Mouse (Mus musculus) embryo, embryonic 10 days (tissue): ENCODE results near the gene Sp4.

ENCODE experiments used
- DNase-seq: peaks from one replicate; pipeline ENCODE4 v3.0.0-alpha.2; 2015; ENCODE audit warnings: low spot score

The Sp4 gene

GRCm38 (mm10) chr12:118276385-118276784 is 24.9 kb downstream of the Sp4 start:
- DNase-seq, result no peak

GRCm38 (mm10) chr12:118264905-118265304 is 36.3 kb downstream of the Sp4 start:
- DNase-seq, result no peak

- no peak for DNase-seq
Observed at GRCm38 (mm10) chr12:118263878-118264277, 37.4 kb downstream of the Sp4 start.

- DNase-seq, result no peak
Observed at GRCm38 (mm10) chr12:118255292-118255782, 45.9 kb downstream of the Sp4 start.

- no peak for DNase-seq
Observed at GRCm38 (mm10) chr12:118221182-118221581, 80.1 kb downstream of the Sp4 start.

GRCm38 (mm10) chr12:118220062-118220461 is 81.2 kb downstream of the Sp4 start:
- no peak for DNase-seq

- DNase-seq, result no peak
Observed at GRCm38 (mm10) chr12:118212163-118212562, 89.1 kb downstream of the Sp4 start.

- DNase-seq, result peak; percentile 93
Observed at GRCm38 (mm10) chr12:118198386-118199093, 102.7 kb downstream of the Sp4 start, which contains the start of gene Dnah11. Dnah11 (minus strand) TSS chr12:118199043.

- DNase-seq, result no peak
Observed at GRCm38 (mm10) chr12:118196583-118196982, 104.7 kb downstream of the Sp4 start.

- DNase-seq, result peak; percentile 53
Observed at GRCm38 (mm10) chr12:118189535-118189934, 111.7 kb downstream of the Sp4 start.

GRCm38 (mm10) chr12:118187663-118188062 is 113.6 kb downstream of the Sp4 start:
- DNase-seq, result no peak

- peak; percentile 74 for DNase-seq
Observed at GRCm38 (mm10) chr12:118186881-118187489, 114.3 kb downstream of the Sp4 start.

GRCm38 (mm10) chr12:118186120-118186880 is 114.9 kb downstream of the Sp4 start:
- peak; percentile 21 for DNase-seq
